Mouse (Mus musculus): ENCODE data around the gene Lin52.

Gene Lin52

DNA sequence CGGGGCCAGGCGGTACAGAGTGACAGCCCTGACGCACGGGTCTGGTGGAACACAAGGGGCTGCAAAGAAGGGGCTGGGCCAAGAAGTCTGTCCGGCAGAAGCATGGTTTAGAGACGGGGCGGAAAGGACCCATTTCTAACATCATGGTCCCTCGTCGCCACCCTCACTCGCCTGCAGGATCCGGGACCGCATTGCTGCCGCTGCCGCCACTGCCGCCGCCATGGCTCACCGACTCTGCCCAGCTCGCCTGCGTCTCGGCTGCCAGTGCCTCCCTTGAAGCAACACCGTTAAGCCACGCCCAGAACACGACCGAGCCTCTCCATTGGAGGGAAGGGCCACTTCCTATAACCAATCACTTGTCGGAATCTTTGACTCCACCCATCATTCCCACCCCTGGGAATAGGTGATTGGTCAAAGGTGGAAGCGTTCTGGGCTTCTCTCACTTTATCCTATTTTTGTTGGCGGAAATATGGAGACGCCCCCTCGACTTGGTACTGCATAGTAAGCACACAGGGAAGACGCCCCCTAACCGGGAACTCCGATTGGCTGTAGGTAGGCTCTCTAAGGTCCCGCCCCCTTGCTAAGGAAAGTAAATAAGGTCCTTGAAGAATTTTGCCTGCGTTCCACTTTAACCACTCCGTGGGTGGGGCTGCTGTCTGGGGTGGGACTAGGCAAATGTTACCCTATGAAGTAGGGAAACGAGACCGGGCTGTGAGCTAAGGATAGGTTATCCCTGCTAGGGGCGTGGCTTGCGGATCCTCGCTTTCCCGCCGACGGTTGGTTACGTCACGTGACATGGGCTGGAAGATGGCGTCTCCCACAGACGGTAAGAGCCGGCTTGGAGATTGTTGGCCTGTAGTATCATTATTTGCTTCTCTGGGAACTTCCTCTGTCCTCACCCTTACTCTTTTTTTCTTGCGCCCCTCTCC lies at the start of gene Lin52, which contains the start of gene Aldh6a1:
TSS of gene Lin52 (plus strand) at position 705 of the 929 bp plus-strand sequence.
TSS of gene Aldh6a1 (minus strand) at position 287 of the 929 bp plus-strand sequence.
- DNase-seq (ENCODE audit: low spot score): peak; percentile 98

DNA sequence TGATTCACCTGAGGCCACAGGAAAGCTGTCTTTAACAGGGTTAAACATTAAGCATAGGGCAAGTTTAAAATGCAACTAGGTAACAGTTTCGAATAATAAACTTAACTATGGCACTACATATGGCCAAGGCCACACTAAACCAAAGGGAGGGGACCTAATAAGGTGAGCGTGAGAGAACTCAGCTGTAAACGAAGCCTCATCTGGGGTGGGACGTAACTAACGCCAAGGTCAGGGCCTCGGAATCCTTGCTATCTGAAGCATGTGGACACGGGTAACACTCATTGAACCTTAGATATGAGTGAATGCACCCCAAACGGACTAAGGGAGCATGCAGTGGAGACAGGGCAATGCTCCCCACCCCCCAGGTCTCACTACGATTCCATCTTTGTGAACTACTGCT lies 48.3 kb upstream of the Lin52 start:
- DNase-seq (ENCODE audit: low spot score): no peak

DNA sequence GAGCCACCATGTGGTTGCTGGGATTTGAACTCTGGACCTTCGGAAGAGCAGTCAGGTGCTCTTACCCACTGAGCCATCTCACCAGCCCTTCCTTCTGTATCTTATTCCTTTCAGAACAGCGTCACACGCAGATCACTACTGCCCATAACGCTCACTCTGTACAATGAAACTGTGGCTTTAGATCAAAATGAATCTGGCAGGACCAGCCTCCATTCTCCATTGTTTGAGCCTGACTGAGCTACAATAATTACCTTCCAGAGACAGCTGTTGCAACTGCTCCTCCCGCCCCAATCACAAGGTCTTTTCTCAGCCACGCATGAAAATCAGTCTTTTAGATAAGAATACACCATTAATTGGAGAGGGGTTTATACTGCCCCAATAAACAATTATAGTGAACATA lies 46.7 kb upstream of the Lin52 start:
- DNase-seq (ENCODE audit: low spot score): no peak

DNA sequence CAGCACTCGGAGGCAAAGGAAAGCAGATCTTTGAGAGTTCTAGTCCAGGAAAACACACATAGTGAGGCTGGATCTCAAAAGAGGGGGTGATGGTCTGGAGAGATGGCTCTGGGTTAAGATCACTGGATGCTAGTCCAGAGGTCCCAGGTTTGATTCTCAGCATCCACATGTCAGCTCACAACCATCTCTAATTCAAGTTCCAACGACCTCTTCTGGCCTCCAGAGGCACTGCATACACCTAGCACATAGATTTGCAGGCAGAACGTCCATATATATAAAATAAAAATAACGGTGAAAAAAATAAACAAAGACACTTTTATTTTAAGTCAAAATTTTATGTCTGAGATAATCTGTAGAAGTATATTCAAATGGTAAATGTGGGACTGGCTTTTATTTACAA lies 44.0 kb upstream of the Lin52 start:
- DNase-seq (ENCODE audit: low spot score): no peak

DNA sequence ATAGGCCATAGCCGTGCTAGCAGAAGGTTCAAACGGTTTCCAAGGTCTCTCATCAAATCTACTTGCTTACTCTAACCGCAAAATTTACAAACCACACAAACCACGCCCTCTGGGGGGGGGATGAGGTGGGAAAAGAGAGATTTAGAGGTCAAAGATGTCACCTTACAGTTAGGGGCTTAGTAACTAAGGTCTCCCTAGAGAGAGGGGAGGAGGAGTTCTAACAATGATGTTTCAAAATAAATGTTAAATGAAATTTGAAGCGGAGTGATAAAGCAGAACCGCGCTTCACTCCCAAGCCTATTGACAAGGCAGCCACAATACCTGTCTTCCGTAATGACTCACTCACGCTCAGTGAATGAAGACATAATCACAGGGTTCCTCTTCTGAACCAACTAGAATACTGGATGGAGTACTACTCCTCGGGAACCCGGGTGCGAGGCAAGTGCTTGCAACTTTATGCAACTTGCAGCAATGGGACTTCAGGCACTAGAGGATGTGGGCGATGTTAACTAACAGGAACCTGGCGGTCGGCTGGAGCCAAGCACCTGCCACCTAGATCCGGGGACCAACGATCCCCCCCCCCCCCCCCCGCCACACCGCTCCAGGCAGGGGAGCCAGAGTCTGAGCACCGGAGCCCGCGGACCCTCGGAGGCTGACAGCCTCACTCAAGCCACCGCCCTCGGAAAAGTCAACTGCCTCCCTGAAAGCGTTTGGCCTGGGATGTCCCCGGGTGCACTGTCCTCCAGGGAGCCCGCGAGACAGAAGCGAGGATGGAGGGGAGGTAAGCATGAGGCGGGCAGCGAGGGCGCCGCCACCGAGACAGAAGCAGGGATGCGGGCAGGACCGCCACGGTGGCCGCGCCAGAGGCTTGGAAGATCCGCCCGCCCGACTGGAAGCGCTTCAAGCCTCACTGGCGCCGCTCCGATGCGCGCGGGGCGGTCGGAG lies 43.1 kb upstream of the Lin52 start:
- DNase-seq (ENCODE audit: low spot score): no peak

DNA sequence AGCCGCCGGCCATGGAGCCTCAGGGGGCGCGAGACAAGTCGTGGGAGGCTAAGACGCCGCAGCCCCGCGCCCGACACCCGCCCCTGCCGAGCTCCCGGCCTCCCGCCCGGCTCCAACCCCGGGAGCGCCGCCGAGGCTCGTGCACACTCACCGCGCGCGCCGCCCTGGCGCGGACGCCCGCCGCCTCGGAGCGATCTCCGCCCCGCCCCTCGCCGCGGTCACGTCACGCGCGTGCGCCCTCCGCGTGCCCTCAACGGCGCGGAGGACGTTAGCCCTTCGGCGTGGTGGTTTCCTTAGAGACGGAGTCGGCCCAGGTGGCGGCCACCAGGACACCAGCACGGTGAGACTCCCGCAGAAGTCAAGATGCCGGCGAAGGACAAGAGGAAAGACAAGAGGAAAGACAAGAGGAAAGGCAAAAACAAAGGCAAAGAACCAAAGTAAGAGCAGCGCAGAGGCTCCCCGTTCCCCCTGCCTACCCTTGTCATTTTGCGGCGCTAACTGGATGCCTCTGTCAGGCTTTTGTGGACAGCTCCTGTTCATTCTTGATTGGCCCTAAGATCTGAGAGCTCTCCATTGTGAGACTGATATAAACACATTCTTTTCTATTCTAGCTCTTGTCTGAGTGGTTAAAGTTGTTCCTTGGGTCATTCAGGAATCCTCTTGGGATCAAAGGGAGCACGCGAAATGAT lies 42.3 kb upstream of the Lin52 start, which contains the start of the genes Entpd5 and Bbof1:
TSS of gene Entpd5 (minus strand) at position 211 of the 689 bp plus-strand sequence.
TSS of gene Bbof1 (plus strand) at position 253 of the 689 bp plus-strand sequence.
- DNase-seq (ENCODE audit: low spot score): peak; percentile 72

DNA sequence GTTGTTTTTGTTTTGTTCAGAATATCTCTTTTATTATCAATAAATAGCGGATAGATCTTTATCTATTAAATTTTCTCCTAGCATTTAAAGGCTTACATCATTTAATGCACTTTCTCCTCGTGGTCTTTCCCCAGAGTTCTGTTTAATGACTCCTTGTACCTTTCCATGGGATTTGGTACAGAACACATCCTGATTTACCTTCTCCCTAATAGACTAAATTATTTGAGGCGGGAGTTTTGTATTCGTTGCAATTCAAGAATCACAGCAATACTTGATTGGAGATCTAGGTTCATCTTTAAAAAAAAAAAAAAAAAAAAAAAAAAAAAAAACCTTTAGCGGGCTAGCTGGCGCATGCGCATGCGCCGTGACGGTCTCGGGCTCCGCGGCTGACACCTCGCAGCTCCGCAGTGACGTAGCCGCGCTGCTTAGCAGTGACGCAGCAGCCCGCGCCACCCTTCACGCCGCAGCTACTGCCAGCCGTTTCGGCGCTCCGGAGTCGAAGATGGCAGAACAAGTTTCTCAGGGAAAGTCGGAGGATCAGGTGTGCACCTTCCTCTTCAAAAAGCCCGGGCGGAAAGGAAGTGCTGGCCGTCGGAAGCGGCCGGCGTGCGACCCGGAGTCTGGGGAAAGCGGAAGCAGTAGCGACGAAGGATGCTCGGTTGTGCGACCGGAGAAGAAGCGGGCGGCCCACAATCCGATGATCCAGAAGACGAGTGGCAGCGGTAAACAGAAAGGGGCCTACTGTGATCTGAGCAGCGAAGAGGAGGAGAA lies 34.2 kb upstream of the Lin52 start, which contains the start of gene Rnf113a2:
TSS of gene Rnf113a2 (plus strand) at position 363 of the 771 bp plus-strand sequence.
- DNase-seq (ENCODE audit: low spot score): peak; percentile 64

DNA sequence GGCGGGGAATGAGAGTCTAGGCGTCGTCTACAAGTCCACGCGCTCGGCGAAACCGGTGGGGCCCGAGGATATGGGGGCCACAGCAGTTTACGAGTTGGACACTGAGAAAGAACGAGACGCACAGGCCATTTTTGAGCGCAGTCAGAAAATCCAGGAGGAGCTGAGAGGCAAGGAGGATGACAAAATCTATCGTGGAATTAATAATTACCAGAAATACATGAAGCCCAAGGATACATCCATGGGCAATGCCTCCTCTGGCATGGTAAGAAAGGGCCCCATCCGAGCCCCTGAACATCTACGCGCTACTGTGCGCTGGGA lies 33.7 kb upstream of the Lin52 start:
- DNase-seq (ENCODE audit: low spot score): no peak

DNA sequence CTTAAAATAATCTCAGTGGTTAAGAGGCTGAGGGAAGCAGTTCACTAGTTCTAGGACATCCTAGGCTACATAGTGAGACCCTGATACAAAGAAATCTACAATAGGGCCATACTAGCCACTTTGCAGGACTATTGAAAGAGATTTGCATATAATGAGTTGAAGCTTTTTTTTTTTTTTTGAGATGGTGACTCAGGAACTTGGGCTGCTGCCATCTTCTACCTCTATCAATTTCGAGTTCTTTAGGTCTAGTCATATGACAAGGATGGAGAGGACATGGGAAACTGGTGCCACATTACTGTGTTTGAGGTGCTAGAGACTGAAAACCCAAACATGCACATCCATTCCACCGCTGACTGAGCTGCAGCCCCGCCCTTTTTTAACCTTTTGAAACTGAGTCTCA lies 27.2 kb upstream of the Lin52 start:
- DNase-seq (ENCODE audit: low spot score): no peak

DNA sequence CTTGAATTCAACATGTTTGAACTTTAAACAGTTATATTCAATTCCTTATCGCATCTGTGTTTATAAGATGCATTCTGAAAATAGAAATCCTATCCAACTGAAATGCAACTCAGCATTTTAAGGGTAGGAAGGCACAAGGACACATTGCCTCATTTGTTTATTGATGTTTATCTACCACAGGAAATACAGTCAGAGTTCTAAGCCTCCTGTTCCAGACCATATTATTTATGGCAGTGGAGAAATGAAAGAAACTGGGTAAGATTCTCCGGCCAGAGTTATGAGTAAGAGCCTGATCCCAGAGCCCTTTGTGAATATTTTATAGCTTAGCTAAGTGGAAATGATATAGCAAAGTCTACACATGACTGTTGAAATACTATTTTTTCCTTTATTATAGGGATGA lies 21.4 kb upstream of the Lin52 start:
- no peak for DNase-seq (ENCODE audit: low spot score)

DNA sequence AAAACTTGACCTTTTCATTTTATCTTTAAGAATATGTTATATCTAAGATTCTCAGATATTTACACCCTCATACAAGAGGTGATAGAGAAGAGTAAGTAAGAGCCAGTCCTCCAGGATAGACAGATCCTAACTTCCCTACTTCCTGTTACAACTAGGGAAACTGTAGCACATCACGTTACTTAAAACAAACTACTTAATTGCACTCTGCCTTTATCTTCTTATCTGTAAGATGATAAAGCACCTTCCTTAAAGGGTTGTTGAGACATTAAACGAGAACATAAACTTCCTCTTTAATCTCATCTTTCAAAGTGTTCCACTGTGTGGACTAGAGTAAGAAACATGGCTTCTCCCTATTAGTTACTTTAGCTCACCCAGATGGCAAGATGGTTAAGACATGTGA lies 12.5 kb upstream of the Lin52 start:
- DNase-seq (ENCODE audit: low spot score): no peak

DNA sequence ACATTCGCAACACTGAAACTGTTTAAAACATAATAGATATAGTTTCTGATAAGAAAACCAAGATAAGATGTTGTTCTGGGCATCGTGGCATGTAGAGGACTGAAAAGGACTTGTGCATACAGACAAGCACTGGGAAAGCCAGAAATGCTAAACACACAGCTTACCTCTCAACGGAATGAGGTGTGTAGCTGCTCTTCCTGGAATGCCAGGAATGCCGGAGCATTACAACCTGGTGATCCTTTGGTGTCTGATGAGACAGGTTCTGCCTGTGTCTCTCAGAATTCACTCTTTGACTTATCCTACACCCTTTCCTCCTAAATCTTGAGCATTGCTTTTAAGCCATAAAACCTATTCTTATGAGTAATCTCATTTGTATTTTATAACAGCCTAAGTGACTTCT lies 8.7 kb upstream of the Lin52 start:
- no peak for DNase-seq (ENCODE audit: low spot score)

DNA sequence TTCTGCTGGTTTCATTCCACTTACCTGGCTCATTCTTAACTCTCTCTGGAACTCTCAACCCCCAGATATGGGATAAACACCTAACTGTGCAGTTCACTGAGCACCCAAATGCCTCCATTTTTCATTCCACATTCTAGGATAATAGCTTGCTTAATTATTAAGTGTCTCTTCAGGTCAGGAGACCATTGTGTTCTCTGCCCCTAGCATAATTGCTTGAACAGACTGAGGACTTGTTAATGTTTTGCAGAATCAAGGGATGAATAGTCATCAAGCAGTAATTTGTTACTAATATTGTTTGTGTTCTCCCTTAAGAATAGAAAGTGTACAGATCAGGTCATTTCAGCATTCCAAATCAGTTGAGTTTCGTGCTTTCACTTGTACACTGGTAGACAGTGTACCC lies 3.8 kb upstream of the Lin52 start:
- DNase-seq (ENCODE audit: low spot score): no peak

DNA sequence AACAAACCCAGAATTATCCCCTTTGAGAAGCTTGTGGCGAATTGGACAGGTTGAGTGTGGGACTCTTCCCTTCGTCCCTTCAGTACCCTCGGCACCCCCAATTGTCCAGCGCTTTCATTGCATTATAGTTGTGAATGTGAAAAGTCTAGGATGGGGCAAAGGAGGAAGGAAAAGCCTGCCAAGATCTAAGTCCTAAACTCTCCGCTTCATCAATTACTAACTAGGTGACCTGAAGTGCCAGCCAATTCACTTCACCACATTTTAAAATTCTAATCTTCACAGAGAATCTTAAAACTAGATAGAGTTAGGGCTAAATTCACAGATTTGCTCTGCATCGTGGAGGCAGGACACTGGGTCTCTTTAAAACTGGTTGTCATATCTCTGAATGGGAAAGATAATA lies 3.0 kb upstream of the Lin52 start:
- DNase-seq (ENCODE audit: low spot score): no peak

DNA sequence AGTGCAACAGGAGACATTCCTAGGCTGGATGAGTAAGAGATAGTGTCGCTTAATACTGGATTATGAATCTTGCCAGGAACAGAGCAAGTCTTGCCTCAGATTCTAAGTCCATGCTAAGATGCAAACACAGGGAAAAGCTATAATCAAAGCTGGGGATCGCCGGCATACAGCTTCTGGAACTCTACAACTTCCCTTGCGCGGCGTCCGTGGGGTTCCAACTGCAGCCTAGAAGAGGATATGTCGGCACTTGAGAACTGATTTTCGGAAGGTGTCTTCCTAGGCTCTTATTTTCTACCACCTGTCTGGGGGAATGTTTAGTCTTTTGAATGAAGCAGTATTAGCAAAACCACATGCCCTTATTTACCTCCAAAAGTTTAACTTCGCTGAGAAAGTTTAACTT lies 1.3 kb upstream of the Lin52 start:
- no peak for DNase-seq (ENCODE audit: low spot score)

DNA sequence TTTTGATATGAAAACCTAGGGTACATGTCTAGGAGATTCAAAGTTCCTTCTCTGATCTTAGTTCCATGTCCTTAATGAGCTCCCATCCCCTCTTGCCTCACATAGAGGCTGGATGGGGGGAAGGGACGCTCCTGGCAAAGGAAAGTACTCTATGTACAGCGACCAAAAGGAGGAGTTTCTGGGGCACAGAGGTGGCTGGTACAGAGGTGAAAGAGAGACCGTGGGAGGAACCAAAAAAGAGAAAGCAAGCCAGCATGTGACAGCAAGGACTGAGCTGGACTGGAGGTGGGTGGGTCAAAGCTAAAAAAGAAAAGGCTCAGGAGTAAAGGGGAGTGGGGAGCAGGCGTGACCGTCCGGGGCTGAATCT lies 888 bp upstream of the Lin52 start:
- peak; percentile 33 for DNase-seq (ENCODE audit: low spot score)

DNA sequence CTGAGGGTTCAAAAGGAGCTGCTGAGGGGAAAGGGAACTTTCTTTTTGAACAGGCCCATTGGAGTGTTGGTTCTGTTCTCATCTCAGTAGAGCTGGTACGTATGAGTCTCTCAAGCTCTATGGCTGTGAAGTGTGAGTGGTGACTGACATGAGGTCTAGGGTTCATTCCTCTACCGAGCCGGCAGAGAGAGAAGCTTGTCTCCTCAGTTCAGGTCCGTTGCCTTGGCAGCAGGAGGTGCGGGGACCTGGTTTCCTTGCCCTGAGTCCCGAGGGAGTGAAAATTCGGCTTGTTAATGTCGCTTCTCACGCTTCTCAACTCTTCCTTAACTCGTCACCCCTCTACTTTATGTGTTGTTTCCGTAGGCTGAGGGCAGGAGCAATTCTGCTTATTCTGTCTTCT lies 579 bp downstream of the Lin52 start:
- DNase-seq (ENCODE audit: low spot score): no peak

DNA sequence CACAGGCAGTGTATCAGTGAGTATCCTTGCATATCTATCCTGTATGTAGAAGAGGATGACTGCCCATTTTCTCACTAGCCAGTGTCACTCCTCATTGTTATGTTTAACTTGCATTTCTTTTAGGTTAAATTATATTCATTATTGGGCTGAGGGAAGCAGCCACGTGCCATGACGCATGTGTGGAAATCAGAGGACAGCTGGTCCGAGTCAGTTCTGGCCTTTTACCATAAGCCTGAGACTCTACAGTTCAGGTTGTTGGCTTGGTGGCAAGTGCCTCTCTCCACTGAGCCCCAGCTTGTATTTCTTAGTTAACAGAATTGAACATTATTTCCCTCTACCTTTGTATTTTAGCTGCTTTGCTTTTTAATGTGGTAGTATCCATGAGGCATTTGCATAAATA lies 5.7 kb downstream of the Lin52 start:
- DNase-seq (ENCODE audit: low spot score): no peak

DNA sequence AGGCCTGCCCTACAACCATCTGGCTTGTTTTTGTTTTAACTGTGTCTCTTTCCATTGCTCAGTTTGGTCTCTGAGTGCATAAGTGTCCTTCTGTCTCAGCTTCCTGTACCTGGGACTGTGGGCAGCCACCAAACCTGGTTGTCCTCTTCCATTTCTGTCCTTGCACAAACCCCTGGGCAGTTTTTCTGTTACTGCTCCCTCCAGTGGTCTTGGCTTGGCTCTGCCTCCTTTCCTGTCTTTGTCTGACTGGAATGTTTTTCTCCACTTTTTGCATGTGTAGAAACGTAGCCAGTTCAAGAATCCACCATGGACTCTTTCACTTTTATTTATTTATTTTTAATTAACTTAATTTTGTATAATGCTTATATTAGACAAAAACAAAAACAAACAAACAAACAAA lies 8.6 kb downstream of the Lin52 start:
- DNase-seq (ENCODE audit: low spot score): no peak

DNA sequence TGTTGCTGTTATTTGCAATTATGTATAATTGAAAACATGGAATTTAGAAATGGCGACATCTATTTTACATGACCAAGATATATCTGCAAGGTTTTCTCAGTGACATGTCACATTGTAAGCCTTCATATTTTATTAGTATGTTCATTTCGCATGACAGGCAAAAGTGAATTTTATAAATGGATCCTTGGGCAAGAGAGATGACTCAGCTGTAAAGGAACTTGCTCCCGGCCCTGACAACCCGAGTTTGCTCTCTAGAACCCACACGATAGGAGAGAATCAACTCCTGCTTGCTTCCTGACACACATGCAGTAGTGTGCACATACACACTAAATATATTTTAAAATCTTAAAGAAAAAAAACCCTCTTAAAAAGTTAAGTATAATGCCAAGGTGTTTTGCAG lies 10.2 kb downstream of the Lin52 start:
- no peak for DNase-seq (ENCODE audit: low spot score)

DNA sequence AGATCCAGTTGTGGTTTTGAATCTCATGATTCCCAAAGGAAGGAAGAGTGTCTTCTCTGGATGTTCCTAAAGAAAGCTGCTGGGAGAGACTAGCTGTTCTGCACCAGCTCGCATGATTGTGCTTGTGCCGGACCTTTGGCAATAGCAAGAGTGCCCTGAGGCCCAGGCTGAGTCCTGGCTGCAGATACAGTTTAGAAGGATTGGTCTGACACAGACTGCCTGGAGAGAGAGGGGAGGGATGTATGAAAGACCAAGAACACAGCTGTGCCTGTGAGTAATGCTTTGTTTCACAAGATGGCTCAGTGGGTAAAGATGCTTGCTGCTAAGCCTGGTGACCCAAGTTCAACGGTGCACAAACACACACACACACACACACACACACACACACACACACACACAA lies 11.6 kb downstream of the Lin52 start:
- DNase-seq (ENCODE audit: low spot score): no peak

Measured in ovary, adult 18-20 months (tissue).